Mouse (Mus musculus): ENCODE results near the gene Pcdh7. TPM values are rescaled to one million over a fixed set of nuclear protein-coding genes. Genes with fewer than 3 reads are reported as not detected.
A peak's percentile ranks its signal among the peaks of the same experiment; 100 is the strongest.
"Not testable (repeated sequence)": the region's sequence is repeated elsewhere in the genome, so short reads cannot be mapped to it uniquely, and the experiment has no call there.

The Pcdh7 gene
- total RNA-seq (2021), result 100 to 1,000 TPM; 121 to 128 TPM

- intact Hi-C loops (cut with DNase I), result loop anchor here (5.0 kb wide), 2 partner anchors 39 to 324 kb away; no protein-coding TSS in a partner anchor
Measured at GRCm38 (mm10) chr5:57717906-57718875, at the start of gene Pcdh7. Pcdh7 (plus strand) TSS chr5:57717967.

GRCm38 (mm10) chr5:57676970-57677369 lies 40.8 kb upstream of the Pcdh7 start:
- intact Hi-C loops (cut with DNase I); DNase-seq: not testable (repeated sequence)

More at GRCm38 (mm10) chr5:57717906-57718875, at the start of gene Pcdh7:
- DNase-seq, result peak; percentile 68 to 71

GRCm38 (mm10) chr5:57708396-57708795 lies 9.4 kb upstream of the Pcdh7 start:
- intact Hi-C loops (cut with DNase I), result no loop called here

DNA sequence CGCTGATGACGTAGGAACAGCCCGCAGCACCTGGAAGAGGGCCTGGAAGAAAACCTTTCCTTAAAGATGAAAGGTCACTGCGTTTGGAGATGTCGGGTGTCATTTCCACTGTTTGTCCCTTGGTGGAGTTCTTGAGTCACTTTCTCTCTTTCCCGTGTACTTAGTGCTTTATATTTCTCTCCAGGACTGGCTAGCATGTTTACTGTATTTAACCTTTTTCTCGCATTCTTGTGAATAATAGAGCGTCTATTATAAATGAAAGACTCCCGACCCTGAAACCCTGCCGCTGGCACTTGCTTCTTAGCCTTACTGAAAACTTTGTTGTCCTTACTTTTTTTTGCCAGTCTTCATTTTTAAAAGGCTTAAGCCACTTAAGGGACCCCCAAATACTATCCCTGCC lies 3.8 kb upstream of the Pcdh7 start:
- peak; percentile 51 to 55 for DNase-seq
- intact Hi-C loops (cut with DNase I), result loop anchor here (1.0 to 5.0 kb wide), 2 partner anchors 1023 to 1112 kb away; no protein-coding TSS in a partner anchor

More at GRCm38 (mm10) chr5:57708396-57708795, 9.4 kb upstream of the Pcdh7 start:
- DNase-seq, result no peak

DNA sequence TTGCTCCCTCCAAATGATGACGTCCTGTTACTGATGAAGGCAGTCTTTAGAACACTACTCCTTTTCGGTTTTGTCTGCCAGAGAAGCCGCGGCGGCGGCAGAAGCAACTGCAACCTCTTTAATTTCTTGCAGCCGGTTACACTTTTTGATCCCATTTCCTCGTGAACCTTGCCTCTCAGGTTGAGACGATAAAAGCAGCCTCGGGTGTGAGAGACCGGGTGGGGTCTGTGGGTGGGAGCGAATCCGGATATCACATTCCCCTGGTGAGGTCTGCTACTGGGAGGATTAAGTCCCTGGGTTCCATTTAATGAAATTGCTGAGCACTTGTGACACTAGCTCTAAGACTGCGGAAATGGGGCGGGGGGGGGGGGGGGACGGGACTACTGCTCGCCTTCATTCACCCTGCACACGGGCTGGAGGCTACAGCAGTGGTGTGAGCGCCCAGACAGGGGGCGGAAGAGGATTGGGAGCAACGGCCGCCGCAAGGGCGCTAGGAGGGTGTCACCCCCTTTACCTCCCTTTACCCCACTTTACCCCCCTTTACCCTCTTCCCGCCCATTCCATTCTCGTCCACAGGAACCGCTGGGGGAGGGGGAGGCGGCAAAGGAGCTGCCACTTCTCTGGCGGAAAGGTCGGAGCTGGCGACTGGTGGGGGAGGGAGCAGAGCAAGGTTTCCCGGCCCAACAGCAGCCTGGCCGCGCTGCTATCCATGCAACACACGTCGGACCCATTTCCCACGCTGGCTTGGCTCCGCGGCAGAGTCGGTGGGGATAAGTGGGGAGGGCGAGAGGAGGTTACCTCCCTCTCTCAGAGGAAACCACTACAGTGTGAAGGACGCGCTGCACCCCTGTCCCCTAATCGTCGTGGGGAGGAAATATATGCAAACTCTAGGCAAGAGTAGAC lies 2.9 kb upstream of the Pcdh7 start:
- peak; percentile 66 to 77 for DNase-seq
- intact Hi-C loops (cut with DNase I), result loop anchor here (1.0 to 5.0 kb wide), 4 partner anchors 42 to 1111 kb away; no protein-coding TSS in a partner anchor

DNA sequence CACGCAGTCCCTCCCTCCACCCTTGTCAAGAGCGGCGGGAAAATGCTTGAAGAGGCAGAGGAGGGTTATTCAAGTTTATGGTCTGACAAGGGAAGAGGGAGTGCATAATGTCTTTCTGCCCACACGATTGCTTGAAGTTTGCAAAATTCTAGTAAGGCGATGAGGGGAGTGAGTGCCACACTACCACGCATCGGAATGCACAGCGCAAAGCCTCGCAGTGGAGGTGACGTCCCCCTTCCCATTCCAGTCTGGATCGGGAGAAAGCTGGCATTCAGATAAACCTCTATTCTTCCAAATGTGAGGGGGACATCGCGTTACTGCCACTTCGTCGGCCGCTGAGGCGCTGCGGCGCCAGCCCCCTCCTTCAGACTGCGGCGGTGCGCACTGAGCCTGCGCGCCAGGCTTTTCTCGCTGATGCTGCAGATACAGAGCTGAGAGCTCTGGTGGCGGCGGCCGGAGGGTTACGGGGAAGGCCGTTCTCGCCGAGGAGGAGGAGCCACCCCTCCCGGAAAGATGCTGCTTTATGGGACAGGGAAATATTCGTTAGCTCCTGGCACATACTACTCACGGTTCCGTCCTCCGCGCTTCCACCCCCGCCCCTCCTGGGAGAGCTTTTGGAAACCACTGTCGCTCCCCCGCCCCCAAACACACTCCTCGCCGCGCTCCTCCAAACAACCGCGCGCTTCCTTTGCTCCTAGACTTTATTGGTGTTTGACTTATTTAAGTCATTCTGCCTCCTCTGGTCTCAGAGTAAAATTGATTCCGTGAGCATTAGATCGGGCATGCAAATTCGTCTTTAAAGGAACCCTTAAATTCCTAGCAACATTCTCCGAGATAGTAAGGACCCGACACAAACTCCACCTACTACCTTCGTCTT lies 2.0 kb upstream of the Pcdh7 start:
- peak; percentile 79 to 83 for DNase-seq
- intact Hi-C loops (cut with DNase I), result loop anchor here (5.0 kb wide), 2 partner anchors 42 to 327 kb away; no protein-coding TSS in a partner anchor

DNA sequence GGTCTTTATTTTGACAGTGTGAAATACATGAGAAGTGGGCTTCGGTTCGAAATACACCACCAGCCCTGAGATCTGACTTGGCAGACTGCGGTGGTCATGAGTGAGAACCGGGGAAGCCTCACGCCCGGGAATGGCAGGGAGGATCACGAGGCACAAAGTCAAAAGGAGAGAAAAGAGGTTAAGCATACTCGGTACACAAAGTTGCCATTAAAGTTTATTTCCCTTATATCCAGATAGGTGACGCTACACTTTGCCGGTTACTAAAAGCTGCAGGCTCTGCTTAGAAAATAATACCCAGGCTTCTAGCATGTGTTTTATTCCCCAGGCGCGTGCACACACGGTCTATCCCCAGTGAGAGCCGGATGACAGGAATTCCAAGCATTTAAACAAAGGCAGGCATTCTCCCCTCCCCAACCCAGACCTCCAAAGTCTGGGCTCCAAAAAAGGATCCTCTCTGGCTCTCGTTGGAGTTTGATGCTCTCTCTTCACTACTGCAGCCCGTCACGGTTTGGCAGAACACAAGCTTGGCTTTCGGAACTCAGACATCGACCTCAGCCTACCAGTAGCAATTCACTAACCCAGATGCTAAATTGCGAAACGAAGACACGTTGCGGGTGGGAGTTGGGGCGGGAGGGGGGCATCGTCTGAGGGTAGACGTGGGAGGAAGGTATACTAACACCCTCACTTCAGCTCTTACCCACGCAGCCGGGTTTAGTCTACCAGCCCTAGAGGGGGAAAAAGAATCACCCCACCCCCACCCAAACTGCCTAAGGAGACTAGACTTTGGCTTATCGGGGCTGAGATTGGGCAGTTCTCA lies 1.1 kb upstream of the Pcdh7 start:
- intact Hi-C loops (cut with DNase I), result loop anchor here (5.0 kb wide), 2 partner anchors 41 to 326 kb away; no protein-coding TSS in a partner anchor
- peak; percentile 71 to 76 for DNase-seq

GRCm38 (mm10) chr5:57717238-57717905 lies 395 bp upstream of the Pcdh7 start:
- intact Hi-C loops (cut with DNase I), result loop anchor here (5.0 kb wide), 2 partner anchors 40 to 325 kb away; no protein-coding TSS in a partner anchor
- DNase-seq, result peak; percentile 62 to 73

DNA sequence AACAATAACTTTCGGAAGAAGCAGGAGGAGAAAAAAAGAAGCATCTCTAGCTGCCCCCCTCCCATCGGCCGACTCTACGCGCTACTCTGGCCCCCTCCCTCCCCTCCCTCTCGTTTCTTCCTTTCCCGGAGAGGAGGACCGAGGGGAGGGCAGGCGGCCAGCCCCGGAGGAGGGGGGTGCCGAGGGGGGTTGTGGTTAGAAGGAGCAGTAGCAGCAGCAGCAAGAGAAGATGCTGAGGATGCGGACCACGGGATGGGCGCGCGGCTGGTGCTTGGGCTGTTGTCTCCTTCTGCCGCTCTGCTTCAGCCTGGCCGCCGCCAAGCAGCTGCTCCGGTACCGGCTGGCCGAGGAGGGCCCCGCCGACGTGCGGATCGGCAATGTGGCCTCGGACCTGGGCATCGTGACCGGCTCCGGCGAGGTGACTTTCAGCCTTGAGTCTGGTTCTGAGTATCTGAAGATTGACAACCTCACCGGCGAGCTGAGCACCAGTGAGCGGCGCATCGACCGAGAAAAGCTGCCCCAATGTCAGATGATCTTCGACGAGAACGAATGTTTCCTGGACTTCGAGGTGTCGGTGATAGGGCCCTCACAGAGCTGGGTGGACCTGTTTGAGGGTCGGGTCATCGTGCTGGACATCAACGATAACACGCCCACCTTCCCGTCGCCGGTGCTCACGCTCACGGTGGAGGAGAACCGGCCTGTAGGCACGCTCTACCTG lies 1.3 kb downstream of the Pcdh7 start:
- peak; percentile 74 to 79 for DNase-seq
- intact Hi-C loops (cut with DNase I), result loop anchor here (5.0 kb wide), 2 partner anchors 38 to 323 kb away; no protein-coding TSS in a partner anchor

DNA sequence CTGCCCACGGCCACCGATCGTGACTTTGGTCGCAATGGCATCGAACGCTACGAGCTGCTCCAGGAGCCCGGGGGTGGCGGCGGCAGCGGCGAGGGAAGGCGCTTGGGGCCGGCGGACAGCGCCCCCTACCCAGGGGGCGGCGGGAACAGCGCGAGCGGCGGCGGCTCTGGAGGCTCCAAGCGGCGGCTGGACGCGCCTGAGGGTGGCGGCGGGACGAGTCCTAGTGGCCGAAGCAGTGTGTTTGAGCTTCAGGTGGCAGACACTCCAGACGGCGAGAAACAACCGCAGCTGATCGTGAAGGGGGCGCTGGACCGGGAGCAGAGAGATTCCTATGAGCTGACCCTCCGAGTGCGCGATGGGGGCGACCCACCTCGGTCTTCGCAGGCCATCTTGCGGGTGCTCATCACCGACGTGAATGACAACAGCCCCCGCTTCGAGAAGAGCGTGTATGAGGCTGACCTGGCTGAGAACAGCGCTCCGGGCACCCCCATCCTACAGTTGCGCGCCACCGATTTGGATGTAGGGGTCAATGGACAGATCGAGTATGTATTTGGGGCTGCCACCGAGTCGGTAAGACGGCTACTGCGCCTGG lies 1.9 kb downstream of the Pcdh7 start:
- DNase-seq, result peak; percentile 74 to 75
- intact Hi-C loops (cut with DNase I), result loop anchor here (2.0 to 10.0 kb wide), 4 partner anchors 38 to 363 kb away; no protein-coding TSS in a partner anchor

GRCm38 (mm10) chr5:57720206-57720880 lies 2.6 kb downstream of the Pcdh7 start:
- peak in 1 of 2 experiments; percentile 28 for DNase-seq
- intact Hi-C loops (cut with DNase I), result loop anchor here (2.0 to 10.0 kb wide), 2 partner anchors 94 to 362 kb away; no protein-coding TSS in a partner anchor

DNA sequence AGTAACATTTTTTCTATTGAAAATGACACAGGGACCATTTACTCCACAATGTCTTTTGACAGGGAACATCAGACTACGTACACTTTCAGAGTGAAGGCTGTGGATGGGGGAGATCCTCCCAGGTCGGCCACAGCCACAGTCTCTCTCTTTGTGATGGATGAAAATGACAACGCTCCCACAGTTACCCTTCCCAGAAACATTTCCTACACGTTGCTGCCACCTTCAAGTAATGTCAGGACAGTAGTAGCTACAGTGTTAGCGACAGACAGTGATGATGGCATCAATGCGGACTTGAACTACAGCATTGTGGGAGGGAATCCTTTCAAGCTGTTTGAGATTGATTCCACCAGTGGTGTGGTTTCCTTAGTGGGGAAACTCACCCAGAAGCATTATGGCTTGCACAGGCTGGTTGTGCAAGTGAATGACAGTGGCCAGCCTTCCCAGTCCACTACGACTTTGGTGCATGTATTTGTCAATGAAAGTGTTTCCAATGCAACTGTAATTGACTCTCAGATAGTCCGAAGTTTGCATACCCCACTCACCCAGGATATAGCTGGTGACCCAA lies 3.5 kb downstream of the Pcdh7 start:
- intact Hi-C loops (cut with DNase I), result loop anchor here (2.0 to 10.0 kb wide), 2 partner anchors 94 to 362 kb away; no protein-coding TSS in a partner anchor
- peak in 1 of 2 experiments; percentile 24 for DNase-seq

- DNase-seq, result peak in 1 of 2 experiments; percentile 36
- intact Hi-C loops (cut with DNase I), result loop anchor here (2.0 to 10.0 kb wide), 3 partner anchors 21 to 361 kb away; no protein-coding TSS in a partner anchor
Measured at GRCm38 (mm10) chr5:57721927-57722326, 4.2 kb downstream of the Pcdh7 start.

DNA sequence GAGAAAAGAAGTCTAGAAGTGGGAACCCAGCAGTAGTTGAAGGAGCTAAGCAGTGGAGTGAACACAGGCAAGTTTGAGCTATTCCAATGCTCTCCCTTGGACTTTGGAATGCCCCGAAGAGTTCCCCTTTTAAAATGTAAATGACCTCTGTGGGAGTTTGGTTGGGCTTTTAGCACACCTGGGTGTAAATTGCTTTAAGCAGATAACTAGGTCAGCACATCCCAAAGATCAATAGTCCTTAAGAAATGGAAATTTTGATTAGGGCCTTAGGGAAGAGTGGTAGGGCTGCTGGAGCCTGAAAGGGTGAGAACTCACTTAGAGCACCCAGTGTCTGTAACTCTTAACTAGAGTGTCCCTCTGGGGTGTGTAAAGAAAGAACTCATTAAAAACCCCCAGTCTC lies 15.7 kb downstream of the Pcdh7 start:
- intact Hi-C loops (cut with DNase I), result no loop called here
- no peak for DNase-seq

DNA sequence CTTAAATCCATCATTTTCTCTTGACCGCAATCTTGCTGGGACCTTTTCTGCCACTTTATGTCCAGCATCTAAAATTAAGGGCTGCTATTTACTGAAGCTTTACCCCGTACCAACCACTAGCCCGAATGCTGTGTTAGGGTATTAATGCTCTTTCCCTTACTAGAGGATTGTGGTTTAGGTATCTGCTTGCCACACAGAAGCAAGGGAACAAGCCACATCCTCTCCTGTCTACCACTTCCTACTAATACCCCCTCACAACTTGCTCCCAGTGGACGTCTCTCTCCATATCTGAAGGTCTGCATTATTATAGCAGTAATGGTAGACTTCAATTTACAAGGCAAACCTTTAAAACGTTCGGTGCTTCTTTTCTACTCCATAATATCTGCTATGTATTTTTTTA lies 18.0 kb downstream of the Pcdh7 start:
- no peak for DNase-seq
- intact Hi-C loops (cut with DNase I), result no loop called here

- intact Hi-C loops (cut with DNase I), result loop anchor here (2.0 to 5.0 kb wide), 2 partner anchors 20 to 149 kb away; no protein-coding TSS in a partner anchor
- peak; percentile 68 to 82 for DNase-seq
Measured at GRCm38 (mm10) chr5:57742924-57743323, 25.2 kb downstream of the Pcdh7 start.

All from heart, postnatal 10 days (tissue).